In the genomic region with DNA sequence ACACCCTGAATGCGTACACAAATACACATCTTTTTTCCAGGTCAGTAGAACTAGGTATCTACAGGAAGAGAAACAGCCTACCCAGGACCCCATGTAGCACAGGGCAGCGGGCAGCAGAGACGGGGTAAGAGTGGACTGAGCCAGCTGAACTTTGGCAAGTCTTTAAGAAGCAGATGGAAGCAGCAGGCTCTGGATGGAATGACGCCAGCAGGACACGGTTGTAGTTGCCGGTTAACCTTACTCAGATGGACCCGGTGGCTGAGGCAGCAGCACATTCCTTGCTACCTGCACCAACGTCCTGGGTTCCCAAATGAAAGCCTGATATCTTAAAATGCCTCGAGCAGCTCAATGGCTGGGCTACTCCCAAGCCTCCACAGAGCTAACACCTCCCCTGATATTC, we compare ENCODE assay signal across 8 mouse cellular contexts. TPM values are rescaled to one million over a fixed set of nuclear protein-coding genes. Genes with fewer than 3 reads are reported as not detected.
DNase-seq lines count a peak whose midpoint lies in the region; ATAC-seq lines count a peak whose summit lies in the region.
"Had no signal": no experiment of that assay in that cellular context is flagged by ENCODE, and none has a peak within 500 bp of the region (broad histone marks: within the 10 kb centered on the region; RNA-seq: fewer than 3 reads in every experiment).

No protein-coding gene starts in this region.

- H3K27ac ChIP-seq in heart, embryonic 11.5 days (ENCODE audit: low read depth, low read length) = no peak overlapping the region
- H3K27ac ChIP-seq: stomach, postnatal 0 days had no signal

- peak; percentile 24 to 37 for DNase-seq in heart, adult 18-20 months
- DNase-seq in ovary, postnatal 36 days (ENCODE audit: low spot score) = peak; percentile 15
- DNase-seq in ovary, postnatal 10 days (ENCODE audit: low spot score) = no peak
- DNase-seq in cerebellum, postnatal 14 days = peak; percentile 92 to 93
- peak; percentile 26 to 62 for DNase-seq in lung, postnatal 4 days
- no peak for DNase-seq in spleen, adult 12 weeks (ENCODE audit: low spot score)

- WGBS in heart, embryonic 11.5 days (ENCODE audit: insufficient replicate concordance) = 68% methylated on average over 9 of the region's 9 CpGs

- no peak overlapping the region for H3K4me2 ChIP-seq in heart, embryonic 11.5 days

- H3K9me3 ChIP-seq in heart, embryonic 11.5 days (replicated peaks; ENCODE audit: control insufficient read depth, low read length) = no peaks in the 10 kb centered on the region

- no peak overlapping the region for H3K9ac ChIP-seq in heart, embryonic 11.5 days (ENCODE audit: low read depth, low read length)

- peaks cover 22% of the 10 kb centered on the region for H3K36me3 ChIP-seq in heart, embryonic 11.5 days (ENCODE audit: control insufficient read depth, insufficient read depth, low read length)

- H3K4me1 ChIP-seq in heart, embryonic 11.5 days (ENCODE audit: control insufficient read depth, insufficient read depth, low read length) = no peaks in the 10 kb centered on the region

- H3K4me3 ChIP-seq in heart, embryonic 11.5 days (ENCODE audit: low read depth, low read length) = no peak overlapping the region

- no peak for ATAC-seq in heart, embryonic 11.5 days (replicated peaks; ENCODE audit: insufficient number of reproducible peaks, low FRiP score, low TSS enrichment)

- H3K27me3 ChIP-seq in heart, embryonic 11.5 days (ENCODE audit: control insufficient read depth, insufficient read depth, low read length) = no peaks in the 10 kb centered on the region

RNA-seq across cellular contexts. Expression of gene Srprb, which starts 15.2 kb away (rescaled TPM):
- 10 to 100 TPM; 19.3 to 23.4 TPM for total RNA-seq in heart, adult 18-20 months (2021)
- polyA plus RNA-seq in heart, embryonic 11.5 days (2014; fragmentation: Nextera tagmentation; extraction: Ambion mirVana) = 47.3 and 50.6 TPM in 2 replicates

RNA-seq across cellular contexts. Expression of gene Gm20425, which starts 43.4 kb away (rescaled TPM):
- total RNA-seq in heart, adult 18-20 months (2021) = 1 to 10 TPM; 5.5 to 6.7 TPM
- 0.44 and 2.0 TPM in 2 replicates for polyA plus RNA-seq in heart, embryonic 11.5 days (2014; fragmentation: Nextera tagmentation; extraction: Ambion mirVana)

RNA-seq across cellular contexts. Expression of gene Trf, which starts 43.5 kb away (rescaled TPM):
- 10 to 100 TPM; 44.2 to 67.1 TPM for total RNA-seq in heart, adult 18-20 months (2021)
- 45.7 and 88.4 TPM in 2 replicates for polyA plus RNA-seq in heart, embryonic 11.5 days (2014; fragmentation: Nextera tagmentation; extraction: Ambion mirVana)

Comparison
In these comparisons a context has a peak if more than half of its experiments do, and no peak if none do; other contexts are left out.
1. DNase-seq: peak in heart, adult 18-20 months (2 of 2), ovary, postnatal 36 days (single experiment), cerebellum, postnatal 14 days (2 of 2) and lung, postnatal 4 days (2 of 2); none in ovary, postnatal 10 days (single experiment) and spleen, adult 12 weeks (single experiment).